Comparison of ENCODE assay signal across 17 mouse cellular contexts in the genomic region with DNA sequence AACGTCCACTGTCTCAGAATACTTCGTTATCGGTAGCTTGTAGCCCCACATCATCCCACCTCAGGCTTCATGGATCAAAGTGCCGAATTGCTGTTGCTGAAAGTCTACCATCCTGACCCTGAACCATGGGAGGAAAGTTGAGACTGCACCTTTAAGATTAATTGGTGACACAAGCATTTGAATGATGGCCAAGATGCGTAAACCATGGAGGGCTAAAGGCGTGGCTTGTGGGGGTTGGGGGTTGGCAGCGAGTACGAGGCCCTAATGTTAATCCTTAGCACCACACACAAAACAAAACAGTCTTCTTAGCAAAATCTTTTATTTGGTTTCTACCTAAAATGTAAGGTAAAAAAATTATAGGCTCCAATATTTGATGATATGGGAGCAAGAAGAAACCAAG. TPM values are rescaled to one million over a fixed set of nuclear protein-coding genes. Genes with fewer than 3 reads are reported as not detected.
"Had no signal": no experiment of that assay in that cellular context is flagged by ENCODE, and none has a peak within 500 bp of the region (broad histone marks: within the 10 kb centered on the region; RNA-seq: fewer than 3 reads in every experiment).

No protein-coding gene starts in this region.

- H3K9me3 ChIP-seq: limb, embryonic 13.5 days; liver, embryonic 15.5 days; midbrain, embryonic 15.5 days; stomach, embryonic 15.5 days had no signal

- H3K4me2 ChIP-seq: limb, embryonic 13.5 days; liver, embryonic 15.5 days; midbrain, embryonic 11.5 days; midbrain, embryonic 15.5 days; stomach, embryonic 15.5 days had no signal

- H3K4me3 ChIP-seq: limb, embryonic 13.5 days; liver, embryonic 15.5 days; midbrain, embryonic 15.5 days; stomach, embryonic 15.5 days had no signal

- H3K27ac ChIP-seq: limb, embryonic 13.5 days; liver, embryonic 15.5 days; midbrain, embryonic 15.5 days; stomach, embryonic 15.5 days had no signal

- H3K27me3 ChIP-seq: limb, embryonic 13.5 days; liver, embryonic 15.5 days; midbrain, embryonic 15.5 days; stomach, embryonic 15.5 days had no signal

- H3K4me1 ChIP-seq: limb, embryonic 13.5 days; midbrain, embryonic 15.5 days; stomach, embryonic 15.5 days had no signal

- DNase-seq: kidney, adult 18-20 months; kidney, postnatal 14 days; left cerebral cortex, postnatal 4 days; lung, adult 2 months; lung, postnatal 36 days; right cerebral cortex, postnatal 4 days; spleen, adult 18-20 months; thymus, adult 2 months; thymus, postnatal 25 days had no signal

RNA-seq across cellular contexts. Expression of a gene that starts 18.6 kb away (rescaled TPM):
- total RNA-seq: layer of hippocampus, adult 8-10 months; layer of hippocampus, postnatal 14 days; left cerebral cortex, postnatal 10 days had no signal
